Mouse (Mus musculus) liver, postnatal 0 days (tissue): ENCODE data around the gene Lingo2.

Experiments used
- CTCF ChIP-seq: sonication (generic); IDR thresholded peaks from 2 replicates; pipeline ENCODE4 v1.5.1; 2016; ENCODE audit warnings: antibody characterized with exemption, low read depth
- EP300 ChIP-seq: IDR thresholded peaks from 2 replicates; pipeline ENCODE4 v1.6.1; 2016; ENCODE audit warnings: antibody characterized with exemption, low read depth, mild to moderate bottlenecking

GRCm38 (mm10) chr4:35927722-35928121 lies 1023.8 kb downstream of the Lingo2 start:
- no peak for TF ChIP-seq CTCF
- TF ChIP-seq EP300: no peak
